Mouse (Mus musculus): ENCODE measurements around the gene Aadat.

DNA sequence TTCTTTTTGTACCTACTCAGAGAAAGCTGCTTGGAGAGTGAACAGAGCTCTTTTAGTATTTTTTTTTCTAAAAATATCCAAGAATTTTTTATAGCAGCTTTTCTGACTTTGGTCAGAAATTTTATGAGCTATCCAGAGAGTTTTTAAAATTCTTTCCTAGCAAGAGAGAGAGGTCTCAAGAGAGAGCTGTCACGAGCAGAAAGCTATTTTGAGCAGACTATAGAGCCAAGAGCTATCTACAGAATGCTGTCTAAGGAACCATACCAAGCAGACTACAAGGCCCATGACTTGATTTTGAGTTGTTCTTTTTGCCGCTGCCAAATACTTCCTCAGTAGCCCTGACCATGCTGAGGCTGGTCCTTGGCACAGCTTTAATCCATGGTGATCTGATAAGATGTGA lies 77.6 kb downstream of the Aadat start:
- TF ChIP-seq CTCF (IDR thresholded peaks at IDR 0.05; ENCODE audit: borderline replicate concordance, extremely low read depth, insufficient read depth, insufficient read length) (no peak), POLR2A (IDR thresholded peaks at IDR 0.05; ENCODE audit: borderline replicate concordance, extremely low read depth, insufficient read depth, insufficient read length, poor library complexity, severe bottlenecking) (no peak)

Data from brain, embryonic 14.5 days (tissue).